Mouse (Mus musculus): ENCODE results near the gene Ms4a4c.
"Not testable (repeated sequence)": the region's sequence is repeated elsewhere in the genome, so short reads cannot be mapped to it uniquely, and the experiment has no call there.

The Ms4a4c gene

DNA sequence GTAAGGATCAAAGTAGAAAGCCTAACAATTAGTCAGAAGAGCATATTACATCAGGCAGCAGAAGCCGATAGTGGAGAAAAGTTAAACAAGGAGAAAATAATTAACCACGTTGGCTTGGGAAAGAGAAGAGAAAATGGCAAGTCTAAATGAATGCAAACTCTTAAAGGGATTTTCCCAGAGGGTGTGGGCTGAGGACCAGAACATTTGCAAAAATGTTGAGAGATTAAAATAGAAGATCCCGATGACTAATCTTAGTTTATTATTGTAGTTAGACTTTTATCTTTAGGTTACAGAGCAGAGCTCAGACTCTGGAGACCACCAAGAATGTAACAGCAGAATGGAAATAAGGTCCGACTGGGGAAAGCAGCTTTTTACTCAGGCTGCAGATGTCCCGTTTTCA lies 61.9 kb downstream of the Ms4a4c start:
- no peak for DNase-seq

- not testable (repeated sequence) for DNase-seq
Observed at GRCm38 (mm10) chr19:11468361-11468760, 63.8 kb downstream of the Ms4a4c start.

DNA sequence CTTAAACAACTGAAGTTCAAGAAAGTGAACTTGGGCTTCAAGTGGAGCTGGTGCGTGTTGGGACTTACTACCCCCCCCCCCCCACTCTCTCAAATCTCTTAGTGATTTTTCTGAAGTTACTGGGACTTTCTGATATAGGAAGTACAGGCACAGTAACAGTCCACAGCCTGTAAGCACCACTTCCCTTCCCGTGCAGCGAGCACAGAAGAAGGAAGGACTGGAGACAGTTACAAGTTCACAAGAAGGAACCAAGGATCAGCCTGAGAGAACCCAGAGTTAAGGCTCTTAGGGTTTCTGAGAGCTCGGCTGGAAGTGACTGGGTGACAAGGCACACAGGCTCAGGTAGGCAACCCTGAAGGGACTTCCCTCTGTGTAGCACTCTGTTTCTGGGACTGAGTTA lies 64.6 kb downstream of the Ms4a4c start, which contains the start of gene Ms4a6c:
TSS of gene Ms4a6c (plus strand) at position 152 of the 400 bp plus-strand sequence.
- DNase-seq = not testable (repeated sequence)
